Mouse (Mus musculus) spleen, postnatal 14 days (tissue): ENCODE data around the gene Dact1.

Source experiments
- DNase-seq, 2 experiments: peaks; one replicate each; pipeline ENCODE4 v3.0.0; 2021 to 2022; ENCODE audit warnings: low spot score in 2 of 2

Dact1 gene

GRCm38 (mm10) chr12:71337896-71338463 is 28.3 kb downstream of the Dact1 start:
- no peak for DNase-seq

- no peak for DNase-seq
These were observed 29.6 kb downstream of the Dact1 start for GRCm38 (mm10) chr12:71339142-71339848.

GRCm38 (mm10) chr12:71342397-71342796 is 32.7 kb downstream of the Dact1 start:
- peak in 1 of 2 experiments; percentile 12 for DNase-seq

- DNase-seq = no peak
These were observed 35.8 kb downstream of the Dact1 start for GRCm38 (mm10) chr12:71345471-71345870.

GRCm38 (mm10) chr12:71346071-71346470 is 36.4 kb downstream of the Dact1 start:
- DNase-seq = no peak

GRCm38 (mm10) chr12:71348401-71348896 is 38.8 kb downstream of the Dact1 start:
- no peak for DNase-seq

GRCm38 (mm10) chr12:71350077-71350476 is 40.4 kb downstream of the Dact1 start:
- DNase-seq = no peak

GRCm38 (mm10) chr12:71354656-71355055 is 45.0 kb downstream of the Dact1 start:
- no peak for DNase-seq

GRCm38 (mm10) chr12:71355092-71355491 is 45.4 kb downstream of the Dact1 start:
- DNase-seq = no peak

GRCm38 (mm10) chr12:71361616-71362015 is 51.9 kb downstream of the Dact1 start:
- DNase-seq = no peak

- DNase-seq = no peak
These were observed 52.7 kb downstream of the Dact1 start for GRCm38 (mm10) chr12:71362425-71362824.

GRCm38 (mm10) chr12:71364106-71364505 is 54.4 kb downstream of the Dact1 start:
- DNase-seq = no peak

GRCm38 (mm10) chr12:71364531-71364930 is 54.8 kb downstream of the Dact1 start:
- DNase-seq = no peak

GRCm38 (mm10) chr12:71365208-71365607 is 55.5 kb downstream of the Dact1 start:
- DNase-seq = no peak

GRCm38 (mm10) chr12:71366175-71366574 is 56.5 kb downstream of the Dact1 start:
- DNase-seq = no peak

GRCm38 (mm10) chr12:71368631-71369030 is 58.9 kb downstream of the Dact1 start:
- DNase-seq = no peak
